Mouse (Mus musculus) heart, adult 2 months (tissue): ENCODE data around the gene Asic5.

Experiments used
- CTCF ChIP-seq: fragments of 200-600 bp; IDR thresholded peaks from 2 replicates; pipeline ENCODE4 v1.8.1; 2022; ENCODE audit warnings: antibody characterized with exemption, mild to moderate bottlenecking, moderate library complexity
- EP300 ChIP-seq: fragments of 200-500 bp; IDR thresholded peaks from 2 replicates; pipeline ENCODE4 v1.6.1; 2011; ENCODE audit warnings: low read depth, low read length, control low read depth; ENCODE audit not compliant: insufficient read depth

- TF ChIP-seq CTCF (no peak), EP300 (no peak)
Measured at GRCm38 (mm10) chr3:82052029-82052428, 69.9 kb downstream of the Asic5 start.
